Mouse (Mus musculus) thymus, adult 2 months (tissue): ENCODE data around the gene Fcrl6. TPM values are rescaled to one million over a fixed set of nuclear protein-coding genes. Genes with fewer than 3 reads are reported as not detected.

Experiments
- DNase-seq: peaks from one replicate; pipeline ENCODE4 v3.0.0; 2021
- H3K27ac ChIP-seq: fragments of 200-500 bp; 2 replicates; pipeline ENCODE4 v1.5.1; 2012; ENCODE audit warnings: low read length, control low read depth; ENCODE audit not compliant: control insufficient read depth, insufficient read depth
- H3K27me3 ChIP-seq: fragments of 200-500 bp; 2 replicates; pipeline ENCODE4 v1.6.1; 2012; ENCODE audit warnings: mild to moderate bottlenecking, low read length, moderate library complexity, mixed read lengths; ENCODE audit not compliant: control insufficient read depth, insufficient read depth
- H3K36me3 ChIP-seq: fragments of 200-500 bp; 2 replicates; pipeline ENCODE4 v1.6.1; 2012; ENCODE audit warnings: mild to moderate bottlenecking, low read length, moderate library complexity; ENCODE audit not compliant: control insufficient read depth, insufficient read depth
- H3K4me1 ChIP-seq: fragments of 200-500 bp; replicated peaks from 2 replicates; pipeline ENCODE4 v1.6.1; 2012; ENCODE audit warnings: low read length; ENCODE audit not compliant: control insufficient read depth, insufficient read depth
- H3K4me3 ChIP-seq: fragments of 200-500 bp; 2 replicates; pipeline ENCODE4 v1.5.1; 2012; ENCODE audit warnings: mild to moderate bottlenecking, low read length, control low read depth, moderate library complexity; ENCODE audit not compliant: control insufficient read depth, insufficient read depth
- CTCF ChIP-seq: fragments of 200-500 bp; IDR thresholded peaks from 2 replicates; pipeline ENCODE4 v1.5.1; 2012; ENCODE audit warnings: mild to moderate bottlenecking, control low read depth, low read length, moderate library complexity, borderline replicate concordance; ENCODE audit not compliant: control insufficient read depth, poor library complexity, insufficient read depth; ENCODE audit errors: extremely low read depth
- POLR2A ChIP-seq: fragments of 200-500 bp; IDR thresholded peaks from 2 replicates; pipeline ENCODE4 v1.6.1; 2012; ENCODE audit warnings: mild to moderate bottlenecking, low read length, control low read depth, moderate library complexity; ENCODE audit not compliant: control insufficient read depth, poor library complexity, insufficient read depth; ENCODE audit errors: extremely low read depth
- WGBS: fragments of 180-500 bp; shearing (Covaris S2); methylation state at CpG from one replicate; pipeline ENCODE4 v1.1.7; 2018; 5-methylcytosine and 5-hydroxymethylcytosine counted together
- polyA plus RNA-seq: library from polyadenylated mRNA; depleted of rRNA; stranded (reverse); fragments of >200 nt; gene quantifications from 2 replicates; pipeline ENCODE4 v1.2.3, GENCODE M21; 2012

The Fcrl6 gene
- polyA plus RNA-seq, 1 experiment, result not detected

DNA sequence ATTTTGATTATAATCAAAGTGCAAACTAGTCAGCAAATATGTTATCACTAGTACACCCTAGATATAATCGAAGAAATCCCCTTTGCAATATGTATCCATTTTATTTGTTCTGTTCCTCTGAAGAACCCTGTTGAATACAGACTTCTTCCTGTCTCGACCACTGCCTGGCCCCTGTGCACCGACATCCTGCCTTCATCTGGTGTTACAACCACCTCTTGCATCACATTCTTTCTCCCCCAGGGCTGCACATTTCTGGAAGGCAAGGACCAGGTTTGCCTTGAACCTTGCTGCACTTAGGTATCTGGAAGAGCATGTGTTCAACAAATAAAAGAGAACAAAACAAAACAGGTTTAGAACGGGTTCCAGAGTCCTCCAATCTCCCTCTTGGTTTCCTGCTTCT is 13.1 kb upstream of the Fcrl6 start:
- TF ChIP-seq CTCF, result no peak
- TF ChIP-seq POLR2A, result no peak
- 12% methylated on average over 4 of the region's 4 CpGs for WGBS
- H3K27me3 ChIP-seq, result no peaks in the 10 kb centered on the region
- H3K4me1 ChIP-seq, result no peaks in the 10 kb centered on the region
- H3K27ac ChIP-seq, result no peak overlapping the region
- H3K4me3 ChIP-seq, result no peak overlapping the region
- no peak for DNase-seq
- H3K36me3 ChIP-seq, result no peaks in the 10 kb centered on the region

DNA sequence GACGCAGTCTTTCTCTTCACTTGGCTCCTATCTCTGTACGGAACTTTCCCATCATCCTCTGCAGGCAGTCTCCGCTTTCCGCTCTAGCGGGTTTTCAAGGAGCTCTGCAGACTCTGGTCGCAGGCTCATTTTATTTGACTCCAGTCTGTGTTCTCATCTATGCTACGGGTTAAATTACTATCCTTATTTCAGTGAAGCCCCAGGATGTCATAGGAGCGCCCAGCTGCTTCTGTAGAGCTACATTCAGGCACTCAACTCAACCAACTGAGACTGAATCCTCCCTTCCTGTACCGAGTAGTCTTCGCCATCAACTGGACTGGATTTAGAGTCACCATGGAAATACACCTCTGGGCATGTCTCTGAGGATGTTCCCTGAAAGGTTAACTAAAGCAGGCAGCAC is 12.3 kb upstream of the Fcrl6 start:
- H3K4me3 ChIP-seq, result no peak overlapping the region
- TF ChIP-seq CTCF, result no peak
- TF ChIP-seq POLR2A, result no peak
- H3K27me3 ChIP-seq, result no peaks in the 10 kb centered on the region
- H3K36me3 ChIP-seq, result no peaks in the 10 kb centered on the region
- WGBS, result 93% methylated on average over 10 of the region's 10 CpGs
- no peak for DNase-seq
- no peaks in the 10 kb centered on the region for H3K4me1 ChIP-seq
- H3K27ac ChIP-seq, result no peak overlapping the region

DNA sequence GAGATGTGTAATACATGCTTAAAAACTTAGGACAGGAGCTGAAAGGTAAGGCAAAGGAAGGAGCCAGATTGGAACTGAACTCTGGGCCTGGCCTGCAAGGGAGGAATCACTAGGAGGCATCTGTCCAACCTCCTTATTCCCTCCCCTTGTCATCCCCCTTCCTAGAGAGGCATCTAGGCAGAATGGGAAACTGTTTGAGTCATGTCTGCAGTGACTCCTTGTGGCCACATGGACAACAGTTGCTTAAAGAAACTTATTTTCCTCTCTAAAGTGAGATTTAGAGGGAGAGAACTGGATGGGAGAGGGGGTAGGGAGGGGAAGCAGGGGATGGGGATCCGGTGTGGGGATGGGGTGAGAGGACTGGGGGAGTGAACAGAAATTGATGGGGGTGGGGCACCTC is 10.4 kb upstream of the Fcrl6 start:
- Histone ChIP-seq H3K27me3 (no peaks in the 10 kb centered on the region), H3K36me3 (no peaks in the 10 kb centered on the region), H3K4me1 (no peaks in the 10 kb centered on the region), H3K4me3 (no peak overlapping the region), H3K27ac (no peak overlapping the region)
- no peak for DNase-seq
- TF ChIP-seq CTCF (no peak), POLR2A (no peak)
- 57% methylated on average over 1 of the region's 1 CpGs for WGBS

DNA sequence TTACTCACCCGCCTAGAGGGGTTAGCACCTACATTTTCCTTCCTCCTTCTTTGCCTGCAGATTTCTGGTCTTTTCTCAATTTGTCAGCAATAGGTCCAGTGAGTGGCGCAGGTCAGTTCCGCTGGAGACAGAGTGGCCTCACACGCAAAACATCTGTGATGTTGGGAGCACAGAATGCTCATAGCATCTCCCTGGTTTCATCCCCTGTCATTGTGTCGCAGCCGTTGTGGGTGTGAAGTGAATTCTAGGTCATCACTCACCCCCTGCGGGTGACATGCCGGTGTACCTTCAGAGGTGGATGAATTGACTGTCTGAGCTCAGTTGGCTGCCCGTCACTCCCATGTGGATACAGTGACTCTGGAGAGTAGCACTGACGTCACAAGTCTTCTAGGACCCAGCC is 9.0 kb upstream of the Fcrl6 start:
- TF ChIP-seq CTCF, result no peak
- no peak for TF ChIP-seq POLR2A
- no peak for DNase-seq
- no peak overlapping the region for H3K4me3 ChIP-seq
- H3K4me1 ChIP-seq, result no peaks in the 10 kb centered on the region
- H3K27ac ChIP-seq, result no peak overlapping the region
- no peaks in the 10 kb centered on the region for H3K27me3 ChIP-seq
- no peaks in the 10 kb centered on the region for H3K36me3 ChIP-seq
- 92% methylated on average over 10 of the region's 10 CpGs for WGBS

DNA sequence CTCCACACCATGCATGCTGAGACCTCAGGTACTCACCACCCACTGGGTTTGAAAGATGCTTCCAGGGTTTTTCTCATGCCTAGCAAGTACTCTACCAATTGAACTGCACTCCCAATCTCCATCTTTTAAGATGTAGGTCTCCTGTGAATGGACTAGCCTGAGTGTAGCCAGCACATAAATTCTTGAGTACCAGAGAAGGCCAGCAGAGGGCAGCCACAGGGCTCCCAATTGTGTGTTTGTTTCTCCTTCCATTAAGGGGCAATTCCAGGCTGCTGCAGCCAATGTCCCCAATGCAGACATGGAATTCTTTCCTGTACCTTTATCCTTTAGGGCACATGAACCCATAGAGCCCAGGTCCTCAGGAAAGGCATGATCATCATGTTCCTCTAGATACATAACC is 7.9 kb downstream of the Fcrl6 start:
- Histone ChIP-seq H3K4me1 (peaks cover 4% of the 10 kb centered on the region), H3K27me3 (no peaks in the 10 kb centered on the region), H3K27ac (no peak overlapping the region), H3K36me3 (no peaks in the 10 kb centered on the region), H3K4me3 (no peak overlapping the region)
- TF ChIP-seq CTCF, result no peak
- no peak for TF ChIP-seq POLR2A
- peak; percentile 22 for DNase-seq

DNA sequence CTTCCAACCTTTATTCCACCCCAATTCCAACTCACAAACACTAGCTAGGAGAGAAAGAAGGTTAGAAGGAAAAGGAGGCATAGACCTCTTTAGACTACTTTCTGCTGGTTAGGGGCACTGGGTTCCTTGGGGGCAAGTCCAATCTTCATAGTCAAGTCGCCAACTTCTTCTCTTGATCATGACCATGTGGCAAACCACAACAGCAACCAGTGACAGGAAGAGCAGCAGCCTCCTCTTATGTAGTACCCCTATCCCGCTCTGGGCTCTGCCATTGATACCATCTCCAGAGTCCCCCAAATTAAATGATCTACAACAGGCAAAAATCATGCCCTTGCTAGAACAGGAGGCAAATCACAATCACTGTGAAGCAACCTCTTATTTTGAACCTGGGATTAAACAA is 8.4 kb downstream of the Fcrl6 start:
- Histone ChIP-seq H3K4me3 (no peak overlapping the region), H3K27me3 (no peaks in the 10 kb centered on the region), H3K36me3 (no peaks in the 10 kb centered on the region), H3K27ac (no peak overlapping the region), H3K4me1 (peaks cover 4% of the 10 kb centered on the region)
- no peak for DNase-seq
- TF ChIP-seq POLR2A (no peak), CTCF (no peak)
- 10% methylated on average over 2 of the region's 2 CpGs for WGBS

DNA sequence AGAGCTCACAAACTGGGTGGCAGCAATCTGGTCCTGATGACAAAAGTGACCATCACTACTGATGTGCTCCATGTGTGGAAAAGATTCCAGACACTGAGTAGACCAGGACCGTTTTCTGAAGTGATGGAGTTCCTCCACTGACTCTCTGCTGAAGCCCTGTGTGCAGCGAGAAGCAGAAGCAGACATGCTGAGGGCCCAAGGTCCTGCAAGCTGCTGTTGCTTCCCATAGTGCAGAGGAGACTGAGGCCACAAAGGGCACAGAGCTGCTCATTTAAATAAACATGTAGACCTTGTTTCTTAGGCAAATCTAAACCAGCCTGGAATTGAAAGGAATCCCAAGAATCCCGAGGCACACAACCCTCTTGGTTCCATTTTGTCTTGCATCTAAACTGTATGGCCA is 9.0 kb downstream of the Fcrl6 start:
- no peak overlapping the region for H3K27ac ChIP-seq
- no peaks in the 10 kb centered on the region for H3K27me3 ChIP-seq
- TF ChIP-seq POLR2A (no peak), CTCF (no peak)
- DNase-seq, result no peak
- peaks cover 4% of the 10 kb centered on the region for H3K4me1 ChIP-seq
- no peak overlapping the region for H3K4me3 ChIP-seq
- H3K36me3 ChIP-seq, result no peaks in the 10 kb centered on the region
- 88% methylated on average over 3 of the region's 3 CpGs for WGBS
